Mouse (Mus musculus): Measurements from ENCODE around the gene Abcg8. TPM values are rescaled to one million over a fixed set of nuclear protein-coding genes. Genes with fewer than 3 reads are reported as not detected.
A peak's percentile ranks its signal among the peaks of the same experiment; 100 is the strongest.

Abcg8 gene
- polyA plus RNA-seq, 1 experiment from 2014 or later: 0.09 TPM

DNA sequence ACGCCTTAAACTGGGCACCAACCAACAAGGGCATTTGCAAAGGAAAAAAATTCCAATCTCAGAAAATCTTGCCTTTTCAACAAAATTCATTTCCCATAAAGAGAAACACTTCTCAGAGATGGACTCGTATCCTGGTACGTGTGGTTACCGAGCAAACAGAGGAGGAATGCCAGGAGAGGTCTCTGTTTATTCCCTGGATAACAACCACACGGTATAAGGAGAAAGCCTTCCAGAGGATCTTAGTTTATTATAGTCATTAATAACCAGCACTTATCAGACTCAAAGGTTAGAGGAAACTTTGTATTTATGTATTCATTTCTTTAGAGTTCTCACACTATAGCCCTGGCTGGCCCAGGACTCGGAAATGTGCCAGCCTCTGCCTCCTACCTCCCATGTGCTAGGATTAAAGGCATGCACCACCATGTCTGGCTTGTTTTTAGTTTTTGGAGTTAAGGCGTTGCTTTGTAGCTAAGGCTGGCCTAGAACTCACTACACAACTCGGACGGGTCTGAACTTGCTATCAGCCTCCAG, 72.1 kb downstream of the Abcg8 start:
- Histone ChIP-seq H3K36me3 (ENCODE audit: control insufficient read depth, insufficient read depth, low read length) (peaks cover 3% of the 10 kb centered on the region; the same call in 1 of the 2 replicates), H3K4me3 (replicated peaks; ENCODE audit: low read depth, low read length) (no peak overlapping the region), H3K27me3 (ENCODE audit: control insufficient read depth, insufficient read depth, low read length) (no peaks in the 10 kb centered on the region), H3K27ac (replicated peaks; ENCODE audit: low read depth, low read length) (0 out of 2 replicates have a peak overlapping the region, but pooled peaks have one; percentile 20), H3K4me1 (ENCODE audit: control insufficient read depth, insufficient read depth, low read length) (peaks cover 37% of the 10 kb centered on the region), H3K9ac (replicated peaks; ENCODE audit: low read length) (no peak overlapping the region), H3K4me2 (ENCODE audit: low read length) (no peak overlapping the region), H3K9me3 (ENCODE audit: control insufficient read depth, low read length) (no peaks in the 10 kb centered on the region)
- DNase-seq (no peak), ATAC-seq (ENCODE audit: low FRiP score, low TSS enrichment) (no peak)
- WGBS: 90% methylated on average over 9 of the region's 9 CpGs

DNA sequence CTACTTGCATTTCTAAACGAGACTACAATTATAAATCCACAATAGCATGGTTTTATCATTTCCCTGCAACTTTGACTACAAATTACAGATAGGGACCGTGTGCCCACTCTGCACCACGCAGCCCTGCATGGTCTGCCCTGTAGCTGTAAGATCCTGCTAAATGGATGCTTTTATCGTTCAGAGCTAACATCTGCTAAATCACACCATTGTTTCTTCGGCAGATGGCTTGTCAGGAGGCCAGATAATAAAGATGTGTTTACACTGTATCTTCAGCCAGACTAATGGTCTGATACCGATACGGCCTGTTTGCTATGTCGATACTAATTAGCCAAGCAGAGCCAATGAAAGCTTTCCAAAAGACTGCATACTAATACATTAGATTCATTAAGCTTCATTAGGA, 73.2 kb downstream of the Abcg8 start:
- ATAC-seq (ENCODE audit: low FRiP score, low TSS enrichment) (no peak), DNase-seq (peak; percentile 61)
- no peak overlapping the region for H3K9ac ChIP-seq (replicated peaks; ENCODE audit: low read length)
- H3K36me3 ChIP-seq (ENCODE audit: control insufficient read depth, insufficient read depth, low read length): peaks cover 3% of the 10 kb centered on the region; the same call in 1 of the 2 replicates
- WGBS: 46% methylated on average over 8 of the region's 8 CpGs
- H3K27ac ChIP-seq (replicated peaks; ENCODE audit: low read depth, low read length): no peak overlapping the region
- H3K4me2 ChIP-seq (ENCODE audit: low read length): no peak overlapping the region
- no peak overlapping the region for H3K4me3 ChIP-seq (replicated peaks; ENCODE audit: low read depth, low read length)
- H3K27me3 ChIP-seq (ENCODE audit: control insufficient read depth, insufficient read depth, low read length): no peaks in the 10 kb centered on the region
- no peaks in the 10 kb centered on the region for H3K9me3 ChIP-seq (ENCODE audit: control insufficient read depth, low read length)
- peaks cover 35% of the 10 kb centered on the region for H3K4me1 ChIP-seq (ENCODE audit: control insufficient read depth, insufficient read depth, low read length)

Other genes with a start within 250 kb of the Abcg8 start
- 7.0 and 9.5 TPM in 2 replicates for gene Thada, start 210.1 kb upstream of the Abcg8 start, polyA plus RNA-seq (2014; fragmentation: Nextera tagmentation; extraction: Ambion mirVana)
- 1.8 and 3.4 TPM in 2 replicates for gene Plekhh2, start 164.4 kb upstream of the Abcg8 start, polyA plus RNA-seq (2014; fragmentation: Nextera tagmentation; extraction: Ambion mirVana)
- gene Dync2li1, start 49.8 kb upstream of the Abcg8 start, polyA plus RNA-seq (2014; fragmentation: Nextera tagmentation; extraction: Ambion mirVana): 31.9 and 36.2 TPM in 2 replicates
- gene Abcg5, start 6.7 kb downstream of the Abcg8 start, polyA plus RNA-seq (2014; fragmentation: Nextera tagmentation; extraction: Ambion mirVana): 0.28 and 1.2 TPM in 2 replicates
- gene Lrpprc, start 114.5 kb downstream of the Abcg8 start, polyA plus RNA-seq (2014; fragmentation: Nextera tagmentation; extraction: Ambion mirVana): 36.4 and 51.4 TPM in 2 replicates